Mouse (Mus musculus): ENCODE results near the gene Cd80. TPM values are rescaled to one million over a fixed set of nuclear protein-coding genes. Genes with fewer than 3 reads are reported as not detected.
"Not testable (repeated sequence)": the region's sequence is repeated elsewhere in the genome, so short reads cannot be mapped to it uniquely, and the experiment has no call there.

Gene Cd80
- polyA plus RNA-seq, 1 experiment from 2014 or later, result 0.51 TPM

GRCm38 (mm10) chr16:38475681-38476311 lies 20.4 kb downstream of the Cd80 start:
- H3K4me1 ChIP-seq (ENCODE audit: control insufficient read depth, insufficient read depth, low read length), result 0 out of 2 replicates have a peak, but pooled peaks cover 5% of the 10 kb centered on the region
- no peaks in the 10 kb centered on the region for H3K36me3 ChIP-seq (ENCODE audit: control insufficient read depth, insufficient read depth, low read length)
- no peak overlapping the region; the same call in 1 of the 2 replicates for H3K27ac ChIP-seq (ENCODE audit: low read depth, low read length)
- H3K27me3 ChIP-seq (ENCODE audit: control insufficient read depth, insufficient read depth, low read length), result no peaks in the 10 kb centered on the region
- peak overlapping the region; percentile 47; the same call in 1 of the 2 replicates for H3K9ac ChIP-seq (ENCODE audit: low read depth, low read length)
- H3K4me3 ChIP-seq (ENCODE audit: low read length), result no peak overlapping the region
- no peaks in the 10 kb centered on the region for H3K9me3 ChIP-seq (ENCODE audit: control insufficient read depth, low read length)
- WGBS, result 32% methylated on average over 4 of the region's 4 CpGs
- ATAC-seq (ENCODE audit: low FRiP score, low TSS enrichment), result peak; percentile 51; the same call in 1 of the 2 replicates
- peak overlapping the region; percentile 61 for H3K4me2 ChIP-seq (replicated peaks; ENCODE audit: low read depth, low read length)

GRCm38 (mm10) chr16:38476312-38477240 lies 21.2 kb downstream of the Cd80 start:
- 8% methylated on average over 34 of the region's 34 CpGs for WGBS

GRCm38 (mm10) chr16:38477241-38477608 lies 21.9 kb downstream of the Cd80 start:
- not testable (repeated sequence) for H3K27ac ChIP-seq (ENCODE audit: low read depth, low read length); H3K36me3 ChIP-seq (ENCODE audit: control insufficient read depth, insufficient read depth, low read length); H3K4me1 ChIP-seq (ENCODE audit: control insufficient read depth, insufficient read depth, low read length); H3K27me3 ChIP-seq (ENCODE audit: control insufficient read depth, insufficient read depth, low read length); H3K9me3 ChIP-seq (ENCODE audit: control insufficient read depth, low read length)
- WGBS, result 30% methylated on average over 14 of the region's 14 CpGs
- Histone ChIP-seq H3K4me2 (replicated peaks; ENCODE audit: low read depth, low read length) (peak overlapping the region; percentile 61), H3K9ac (ENCODE audit: low read depth, low read length) (peak overlapping the region; percentile 47; the same call in 1 of the 2 replicates), H3K4me3 (ENCODE audit: low read length) (peak overlapping the region; percentile 37)
- 0 out of 2 replicates have a peak, but pooled peaks have one; percentile 29 for ATAC-seq (ENCODE audit: low FRiP score, low TSS enrichment)

More at GRCm38 (mm10) chr16:38476312-38477240, 21.2 kb downstream of the Cd80 start:
- Histone ChIP-seq H3K4me3 (ENCODE audit: low read length) (peak overlapping the region; percentile 37), H3K4me2 (replicated peaks; ENCODE audit: low read depth, low read length) (peak overlapping the region; percentile 61), H3K27ac (ENCODE audit: low read depth, low read length) (peak overlapping the region; percentile 37; the same call in 1 of the 2 replicates), H3K27me3 (ENCODE audit: control insufficient read depth, insufficient read depth, low read length) (no peaks in the 10 kb centered on the region), H3K9ac (ENCODE audit: low read depth, low read length) (peak overlapping the region; percentile 47), H3K9me3 (ENCODE audit: control insufficient read depth, low read length) (no peaks in the 10 kb centered on the region), H3K4me1 (ENCODE audit: control insufficient read depth, insufficient read depth, low read length) (0 out of 2 replicates have a peak, but pooled peaks cover 5% of the 10 kb centered on the region), H3K36me3 (ENCODE audit: control insufficient read depth, insufficient read depth, low read length) (no peaks in the 10 kb centered on the region)
- peak; percentile 40; the same call in 1 of the 2 replicates for ATAC-seq (ENCODE audit: low FRiP score, low TSS enrichment)

GRCm38 (mm10) chr16:38478296-38478695 lies 22.9 kb downstream of the Cd80 start:
- no peak overlapping the region for H3K4me3 ChIP-seq (ENCODE audit: low read length)
- no peak overlapping the region for H3K9ac ChIP-seq (ENCODE audit: low read depth, low read length)
- peaks cover 4% of the 10 kb centered on the region for H3K27me3 ChIP-seq (ENCODE audit: control insufficient read depth, insufficient read depth, low read length)
- no peak for ATAC-seq (ENCODE audit: low FRiP score, low TSS enrichment)
- no peaks in the 10 kb centered on the region for H3K36me3 ChIP-seq (ENCODE audit: control insufficient read depth, insufficient read depth, low read length)
- H3K27ac ChIP-seq (ENCODE audit: low read depth, low read length), result no peak overlapping the region
- 0 out of 2 replicates have a peak, but pooled peaks cover 5% of the 10 kb centered on the region for H3K4me1 ChIP-seq (ENCODE audit: control insufficient read depth, insufficient read depth, low read length)
- no peak overlapping the region for H3K4me2 ChIP-seq (replicated peaks; ENCODE audit: low read depth, low read length)
- H3K9me3 ChIP-seq (ENCODE audit: control insufficient read depth, low read length), result no peaks in the 10 kb centered on the region
- WGBS, result 95% methylated on average over 3 of the region's 3 CpGs

GRCm38 (mm10) chr16:38481327-38481726 lies 26.0 kb downstream of the Cd80 start:
- no peak for ATAC-seq (ENCODE audit: low FRiP score, low TSS enrichment)
- H3K4me1 ChIP-seq (ENCODE audit: control insufficient read depth, insufficient read depth, low read length), result 0 out of 2 replicates have a peak, but pooled peaks cover 5% of the 10 kb centered on the region
- no peaks in the 10 kb centered on the region for H3K9me3 ChIP-seq (ENCODE audit: control insufficient read depth, low read length)
- 74% methylated on average over 4 of the region's 4 CpGs for WGBS
- H3K4me3 ChIP-seq (ENCODE audit: low read length), result no peak overlapping the region
- no peak overlapping the region for H3K9ac ChIP-seq (ENCODE audit: low read depth, low read length)
- H3K27me3 ChIP-seq (ENCODE audit: control insufficient read depth, insufficient read depth, low read length), result peaks cover 12% of the 10 kb centered on the region
- H3K36me3 ChIP-seq (ENCODE audit: control insufficient read depth, insufficient read depth, low read length), result no peaks in the 10 kb centered on the region
- no peak overlapping the region for H3K27ac ChIP-seq (ENCODE audit: low read depth, low read length)
- H3K4me2 ChIP-seq (replicated peaks; ENCODE audit: low read depth, low read length), result no peak overlapping the region

- Histone ChIP-seq H3K9me3 (ENCODE audit: control insufficient read depth, low read length) (no peaks in the 10 kb centered on the region), H3K27ac (ENCODE audit: low read depth, low read length) (no peak overlapping the region), H3K4me3 (ENCODE audit: low read length) (peak overlapping the region; percentile 31), H3K4me2 (replicated peaks; ENCODE audit: low read depth, low read length) (peak overlapping the region; percentile 52), H3K27me3 (ENCODE audit: control insufficient read depth, insufficient read depth, low read length) (peaks cover 12% of the 10 kb centered on the region), H3K36me3 (ENCODE audit: control insufficient read depth, insufficient read depth, low read length) (no peaks in the 10 kb centered on the region), H3K4me1 (ENCODE audit: control insufficient read depth, insufficient read depth, low read length) (0 out of 2 replicates have a peak, but pooled peaks cover 3% of the 10 kb centered on the region), H3K9ac (ENCODE audit: low read depth, low read length) (no peak overlapping the region)
- peak; percentile 51; the same call in 1 of the 2 replicates for ATAC-seq (ENCODE audit: low FRiP score, low TSS enrichment)
- WGBS, result 15% methylated on average over 32 of the region's 32 CpGs
These were observed 27.6 kb downstream of the Cd80 start for GRCm38 (mm10) chr16:38482780-38483562.

- no peaks in the 10 kb centered on the region for H3K9me3 ChIP-seq (ENCODE audit: control insufficient read depth, low read length)
- no peaks in the 10 kb centered on the region for H3K36me3 ChIP-seq (ENCODE audit: control insufficient read depth, insufficient read depth, low read length)
- H3K4me1 ChIP-seq (ENCODE audit: control insufficient read depth, insufficient read depth, low read length), result 0 out of 2 replicates have a peak, but pooled peaks cover 3% of the 10 kb centered on the region
- H3K9ac ChIP-seq (ENCODE audit: low read depth, low read length), result no peak overlapping the region
- WGBS, result 29% methylated on average over 42 of the region's 42 CpGs
- no peak overlapping the region for H3K27ac ChIP-seq (ENCODE audit: low read depth, low read length)
- H3K27me3 ChIP-seq (ENCODE audit: control insufficient read depth, insufficient read depth, low read length), result peaks cover 12% of the 10 kb centered on the region
- H3K4me2 ChIP-seq (replicated peaks; ENCODE audit: low read depth, low read length), result peak overlapping the region; percentile 52
- peak; percentile 43; the same call in 1 of the 2 replicates for ATAC-seq (ENCODE audit: low FRiP score, low TSS enrichment)
- peak overlapping the region; percentile 31 for H3K4me3 ChIP-seq (ENCODE audit: low read length)
These were observed 28.4 kb downstream of the Cd80 start for GRCm38 (mm10) chr16:38483582-38484309.

GRCm38 (mm10) chr16:38492551-38492950 lies 37.2 kb downstream of the Cd80 start:
- Histone ChIP-seq H3K36me3 (ENCODE audit: control insufficient read depth, insufficient read depth, low read length) (peaks cover 12% of the 10 kb centered on the region; the same call in 1 of the 2 replicates), H3K9ac (ENCODE audit: low read depth, low read length) (no peak overlapping the region), H3K4me3 (ENCODE audit: low read length) (no peak overlapping the region), H3K4me2 (replicated peaks; ENCODE audit: low read depth, low read length) (no peak overlapping the region), H3K9me3 (ENCODE audit: control insufficient read depth, low read length) (no peaks in the 10 kb centered on the region), H3K27ac (ENCODE audit: low read depth, low read length) (no peak overlapping the region), H3K4me1 (ENCODE audit: control insufficient read depth, insufficient read depth, low read length) (no peaks in the 10 kb centered on the region), H3K27me3 (ENCODE audit: control insufficient read depth, insufficient read depth, low read length) (no peaks in the 10 kb centered on the region)
- WGBS, result 87% methylated on average over 3 of the region's 3 CpGs
- no peak for ATAC-seq (ENCODE audit: low FRiP score, low TSS enrichment)
